Mouse (Mus musculus) limb, embryonic 14.5 days (tissue): ENCODE data around the gene Cbarp. TPM values are rescaled to one million over a fixed set of nuclear protein-coding genes. Genes with fewer than 3 reads are reported as not detected.

Source experiments
- ATAC-seq: fragments of 200-750 bp; cut with Nextera tagmentation; 2 replicates; pipeline ENCODE4 v1.8.0; 2017; ENCODE audit warnings: low read depth, moderate number of reproducible peaks, moderate TSS enrichment; ENCODE audit not compliant: low FRiP score
- DNase-seq: peaks from one replicate; pipeline ENCODE4 v3.0.0-alpha.2; 2015; ENCODE audit warnings: low spot score
- H3K27ac ChIP-seq: fragments of 300-500 bp; sonication (generic); replicated peaks from 2 replicates; pipeline ENCODE4 v1.5.1; 2014; ENCODE audit warnings: low read depth, mild to moderate bottlenecking, low read length, moderate library complexity, mixed read lengths
- H3K27me3 ChIP-seq: fragments of 300-500 bp; sonication (generic); 2 replicates; pipeline ENCODE4 v1.6.1; 2014; ENCODE audit warnings: low read length, mixed read lengths; ENCODE audit not compliant: control insufficient read depth, insufficient read depth
- H3K36me3 ChIP-seq: fragments of 300-500 bp; sonication (generic); 2 replicates; pipeline ENCODE4 v1.6.1; 2014; ENCODE audit warnings: mild to moderate bottlenecking, low read length, moderate library complexity, mixed read lengths; ENCODE audit not compliant: control insufficient read depth, insufficient read depth
- H3K4me1 ChIP-seq: fragments of 300-500 bp; sonication (generic); 2 replicates; pipeline ENCODE4 v1.6.1; 2014; ENCODE audit warnings: antibody characterized with exemption, low read length, mixed read lengths; ENCODE audit not compliant: control insufficient read depth, insufficient read depth
- H3K4me2 ChIP-seq: fragments of 300-500 bp; sonication (generic); replicated peaks from 2 replicates; pipeline ENCODE4 v1.6.1; 2014; ENCODE audit warnings: low read depth, mild to moderate bottlenecking, low read length, moderate library complexity; ENCODE audit not compliant: severe bottlenecking
- H3K4me3 ChIP-seq: fragments of 300-500 bp; sonication (generic); replicated peaks from 2 replicates; pipeline ENCODE4 v1.5.1; 2014; ENCODE audit warnings: low read length
- H3K9ac ChIP-seq: fragments of 300-500 bp; sonication (generic); 2 replicates; pipeline ENCODE4 v1.6.1; 2014; ENCODE audit warnings: mild to moderate bottlenecking, low read depth, low read length, moderate library complexity; ENCODE audit not compliant: severe bottlenecking
- H3K9me3 ChIP-seq: fragments of 300-500 bp; sonication (generic); 2 replicates; pipeline ENCODE4 v1.6.1; 2016; ENCODE audit warnings: low read length; ENCODE audit not compliant: control insufficient read depth
- POLR2A ChIP-seq: fragments of 200-500 bp; IDR thresholded peaks from 2 replicates; pipeline ENCODE4 v1.8.0; 2012; ENCODE audit warnings: inconsistent platforms, mild to moderate bottlenecking, moderate library complexity, borderline replicate concordance; ENCODE audit not compliant: insufficient read depth, insufficient read length; ENCODE audit errors: extremely low read depth
- WGBS: fragments of 180-500 bp; shearing (Covaris S2); extraction: QIAGEN DNeasy Blood & Tissue Kit; methylation state at CpG from one replicate; pipeline ENCODE4 v1.1.7; 2014; 5-methylcytosine and 5-hydroxymethylcytosine counted together
- polyA plus RNA-seq, 2 experiments: library from polyadenylated mRNA; depleted of rRNA in 1 of 2; stranded (reverse) in 1 of 2; unstranded in 1 of 2; fragments of >200 nt; fragmentation: Nextera tagmentation in 1 of 2; extraction: Ambion mirVana in 1 of 2; gene quantifications; 2 replicates each; pipeline versions ENCODE4 v1.2.1 to v1.2.3; 2012 to 2014

The Cbarp gene
- polyA plus RNA-seq, 2 experiments, result 9.3 to 28.9 TPM

DNA sequence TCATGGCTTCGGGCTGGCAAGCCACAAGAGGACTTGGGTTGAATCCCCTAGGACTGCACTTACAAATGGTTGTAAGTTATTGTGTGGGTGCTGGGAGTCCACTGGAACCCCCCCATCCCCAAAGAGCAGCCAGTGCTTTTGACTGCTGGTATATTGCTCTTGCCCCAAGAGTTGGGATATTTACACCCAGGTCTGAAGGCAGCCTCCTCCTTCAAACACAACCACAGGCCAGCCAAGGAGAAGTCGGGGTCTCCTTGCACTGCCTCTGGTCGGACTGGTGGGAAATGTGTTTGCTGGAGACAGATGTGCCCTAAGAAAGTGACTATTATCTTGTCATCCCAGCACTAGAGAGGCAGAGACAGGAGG lies 21.6 kb upstream of the Cbarp start:
- WGBS, result 77% methylated on average over 3 of the region's 3 CpGs
- Histone ChIP-seq H3K9me3 (no peaks in the 10 kb centered on the region), H3K27me3 (no peaks in the 10 kb centered on the region), H3K4me2 (peak overlapping the region; percentile 81), H3K4me3 (no peak overlapping the region), H3K4me1 (peaks cover 68% of the 10 kb centered on the region), H3K9ac (no peak overlapping the region), H3K36me3 (peaks cover 8% of the 10 kb centered on the region), H3K27ac (peak overlapping the region; percentile 87; the same call in 1 of the 2 replicates)
- ATAC-seq (no peak), DNase-seq (no peak)
- no peak for TF ChIP-seq POLR2A

DNA sequence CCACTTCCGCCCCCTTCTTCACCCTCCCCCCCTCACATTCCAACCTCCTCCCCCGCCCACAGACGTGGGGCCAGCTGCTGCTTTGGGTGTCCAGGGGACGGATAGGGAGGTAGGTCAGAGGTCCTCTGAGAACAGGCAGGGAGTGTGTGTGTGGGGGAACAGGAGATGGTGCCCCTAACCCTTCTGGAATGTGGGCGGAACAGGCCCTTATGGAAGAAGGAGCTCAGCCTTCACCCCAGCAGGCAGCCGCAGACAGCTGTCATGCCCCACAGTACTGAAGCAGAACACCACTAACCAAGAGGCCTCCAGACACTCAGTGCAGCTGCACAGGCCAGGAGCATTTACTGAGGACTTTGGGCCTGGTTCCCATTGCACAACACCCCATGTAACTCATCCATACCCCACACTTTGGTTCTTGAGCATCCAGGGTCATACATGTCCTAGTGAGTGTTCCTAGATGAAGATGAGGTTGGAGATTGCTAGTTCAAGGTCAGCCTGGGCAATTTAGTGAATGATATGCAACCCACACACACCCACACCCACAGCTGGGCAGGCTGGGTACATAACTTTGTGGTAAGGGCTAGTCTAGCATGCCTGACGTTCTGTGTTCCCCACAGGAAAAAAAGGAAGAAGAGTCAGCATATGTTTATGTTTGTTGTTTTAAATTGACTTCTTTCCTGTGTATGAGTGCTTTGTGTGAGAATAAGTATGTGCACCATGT lies 21.0 kb upstream of the Cbarp start:
- Histone ChIP-seq H3K36me3 (peaks cover 13% of the 10 kb centered on the region), H3K9ac (peak overlapping the region; percentile 36; the same call in 1 of the 2 replicates), H3K9me3 (no peaks in the 10 kb centered on the region), H3K27me3 (no peaks in the 10 kb centered on the region), H3K4me2 (peak overlapping the region; percentile 81), H3K4me3 (peak overlapping the region; percentile 43), H3K4me1 (peaks cover 67% of the 10 kb centered on the region), H3K27ac (peak overlapping the region; percentile 87)
- 11% methylated on average over 7 of the region's 7 CpGs for WGBS
- peak; percentile 16 for ATAC-seq
- peak; percentile 63 for DNase-seq
- TF ChIP-seq POLR2A, result no peak

DNA sequence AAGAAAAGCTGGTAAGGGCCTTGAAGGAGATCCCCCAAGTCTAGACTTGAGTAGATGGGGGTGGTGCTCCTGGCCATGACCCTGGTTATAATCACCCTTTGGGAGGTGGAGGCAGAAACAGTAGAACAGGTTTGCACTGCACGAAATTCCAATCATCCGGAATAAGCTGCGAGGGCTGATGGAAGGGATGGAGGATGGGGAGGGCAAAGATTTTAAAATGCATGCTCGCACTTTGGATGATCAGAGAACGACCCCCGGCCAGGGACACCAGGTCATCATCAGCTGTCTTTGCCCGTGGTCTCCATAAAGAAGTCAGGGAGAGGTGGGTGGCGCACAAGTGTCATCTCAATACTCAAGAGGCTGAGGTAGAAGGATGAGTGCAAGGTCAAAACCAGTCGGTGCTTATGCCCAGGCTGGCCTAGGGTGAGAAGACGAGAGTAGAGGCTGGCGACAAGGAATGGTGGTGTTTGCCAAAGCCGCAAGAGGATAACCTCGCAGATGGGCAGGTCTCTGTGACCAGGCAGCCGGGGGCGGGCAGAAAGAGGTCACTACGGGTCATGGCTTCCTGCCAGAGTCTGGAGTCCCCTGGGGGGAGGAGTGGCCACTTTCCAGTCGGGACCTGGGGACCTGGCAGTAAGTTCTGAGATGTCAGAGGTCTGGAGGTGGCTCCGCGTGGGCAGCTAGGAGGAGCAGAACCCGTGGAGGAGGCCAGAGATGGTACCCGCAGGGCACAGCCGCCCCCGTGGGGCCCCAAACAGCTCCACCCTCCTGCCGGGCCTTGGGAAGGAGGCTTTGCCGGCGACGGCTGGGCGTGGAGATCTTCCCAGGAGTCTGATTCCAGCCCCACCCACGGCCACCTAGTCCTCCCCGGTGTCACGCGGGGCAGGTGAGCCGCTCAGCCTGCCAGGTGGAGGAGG lies 20.1 kb upstream of the Cbarp start:
- no peak for ATAC-seq
- H3K27ac ChIP-seq, result peak overlapping the region; percentile 87
- peak; percentile 69 for DNase-seq
- peaks cover 23% of the 10 kb centered on the region for H3K36me3 ChIP-seq
- peaks cover 68% of the 10 kb centered on the region for H3K4me1 ChIP-seq
- H3K4me2 ChIP-seq, result peak overlapping the region; percentile 81
- H3K9me3 ChIP-seq, result no peaks in the 10 kb centered on the region
- TF ChIP-seq POLR2A, result no peak
- no peaks in the 10 kb centered on the region for H3K27me3 ChIP-seq
- peak overlapping the region; percentile 43 for H3K4me3 ChIP-seq
- 3% methylated on average over 32 of the region's 33 CpGs for WGBS
- H3K9ac ChIP-seq, result peak overlapping the region; percentile 36

DNA sequence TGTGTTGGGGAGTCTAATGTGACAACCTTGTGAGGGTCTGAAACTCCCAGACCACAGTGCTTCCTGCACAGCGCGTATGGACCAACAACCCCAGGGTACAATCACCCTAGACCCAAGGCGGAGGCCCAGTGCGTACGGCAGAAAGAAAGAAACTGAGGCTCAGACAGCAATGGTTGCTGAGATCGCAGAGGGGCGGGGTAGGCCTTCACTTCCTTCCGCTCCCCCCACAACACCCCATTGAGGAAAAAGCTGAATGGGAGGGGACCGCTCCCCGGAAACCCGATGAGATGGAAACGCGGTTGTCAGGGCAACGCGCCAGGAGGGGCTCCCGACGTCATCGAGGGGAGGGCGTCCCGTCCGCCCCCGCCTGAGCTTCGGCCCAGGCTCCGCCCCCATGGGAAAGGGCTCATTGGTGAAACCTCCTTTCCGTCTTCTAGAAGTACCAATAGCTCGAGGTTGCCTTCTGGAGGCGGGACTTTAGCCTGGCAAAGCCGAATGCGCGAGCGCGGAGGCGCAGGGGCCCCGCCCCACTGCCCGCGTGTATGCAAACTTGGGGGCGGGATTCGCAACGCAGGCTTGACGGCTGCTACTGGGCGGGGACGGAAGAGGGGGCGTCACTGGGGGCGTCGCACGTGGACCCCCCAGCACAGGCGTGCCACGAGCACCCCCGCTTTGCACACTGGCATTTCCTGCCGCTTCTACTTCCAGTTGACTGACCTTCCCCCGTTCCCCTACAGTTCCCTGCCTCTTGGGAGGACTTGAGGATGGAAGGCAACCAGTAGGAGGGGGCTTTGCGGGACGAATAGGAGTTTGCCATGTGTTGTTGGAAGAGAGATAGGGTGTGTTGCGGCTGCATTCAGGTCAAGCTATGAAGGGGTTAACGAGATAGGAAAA lies 19.2 kb upstream of the Cbarp start:
- peaks cover 32% of the 10 kb centered on the region for H3K36me3 ChIP-seq

More for the DNA sequence above, 19.2 kb upstream of the Cbarp start:
- peak overlapping the region; percentile 87 for H3K27ac ChIP-seq
- ATAC-seq, result peak; percentile 84
- H3K4me3 ChIP-seq, result peak overlapping the region; percentile 43
- DNase-seq, result peak; percentile 99
- peaks cover 61% of the 10 kb centered on the region for H3K4me1 ChIP-seq
- 0% methylated on average over 47 of the region's 55 CpGs for WGBS
- no peaks in the 10 kb centered on the region for H3K27me3 ChIP-seq
- H3K9ac ChIP-seq, result peak overlapping the region; percentile 35; the same call in 1 of the 2 replicates
- TF ChIP-seq POLR2A, result no peak
- peak overlapping the region; percentile 81 for H3K4me2 ChIP-seq
- H3K9me3 ChIP-seq, result no peaks in the 10 kb centered on the region
